Mouse (Mus musculus): Measurements from ENCODE around the gene Rxfp2.

DNA sequence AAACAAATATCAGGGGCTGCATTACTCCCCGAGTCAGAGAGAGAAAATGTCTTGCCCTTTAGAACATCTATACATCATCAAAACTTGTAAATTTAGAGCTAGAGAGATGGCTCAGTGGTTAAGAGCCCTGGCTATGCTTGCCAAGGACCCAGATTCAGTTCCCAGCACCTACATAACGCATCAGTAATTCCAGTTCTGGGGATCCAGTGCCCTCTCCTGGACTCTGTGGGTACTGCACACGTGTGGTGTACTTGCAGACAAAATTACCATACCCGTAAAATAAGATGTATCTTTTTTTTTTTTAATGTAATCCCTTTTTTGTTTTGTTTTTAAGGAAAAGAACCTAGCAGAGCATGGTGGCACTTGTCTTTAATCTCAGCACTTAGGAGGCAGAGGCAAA lies 21.9 kb upstream of the Rxfp2 start:
- TF ChIP-seq POLR2A (IDR thresholded peaks at IDR 0.05; ENCODE audit: borderline replicate concordance, extremely low read depth, low read depth, low read length), result no peak
- TF ChIP-seq CTCF (IDR thresholded peaks at IDR 0.05; ENCODE audit: insufficient read depth, low read length), result no peak
